Mouse (Mus musculus): ENCODE measurements around the gene Dusp10. TPM values are rescaled to one million over a fixed set of nuclear protein-coding genes. Genes with fewer than 3 reads are reported as not detected.

Dusp10 gene
- polyA plus RNA-seq, 1 experiment = 14.6 TPM

- Histone ChIP-seq H3ac (ENCODE audit: control insufficient read depth, insufficient read length) (no peak overlapping the region), H3K4me2 (ENCODE audit: low read depth) (no peak overlapping the region), H3K27me3 (ENCODE audit: control insufficient read depth, insufficient read depth, insufficient read length) (no peaks in the 10 kb centered on the region), H3K4me3 (no peak overlapping the region), H3K36me3 (ENCODE audit: control insufficient read depth, insufficient read depth) (no peaks in the 10 kb centered on the region), H3K79me2 (ENCODE audit: control insufficient read depth, insufficient read depth) (no peaks in the 10 kb centered on the region)
- TF ChIP-seq MYOD1 (IDR thresholded peaks at IDR 0.05; ENCODE audit: control insufficient read depth in 1 of 3, insufficient read length in 2 of 3, low read depth in 2 of 3) = no peak
- no peak for TF ChIP-seq CEBPB (IDR thresholded peaks at IDR 0.05; ENCODE audit: insufficient read depth, poor library complexity, severe bottlenecking)
- no peak for TF ChIP-seq TCF3 (IDR thresholded peaks at IDR 0.05; ENCODE audit: insufficient read length, low read depth)
- TF ChIP-seq TCF12 (IDR thresholded peaks at IDR 0.05; ENCODE audit: insufficient read depth, poor library complexity, severe bottlenecking) = no peak
- TF ChIP-seq E2F4 (IDR thresholded peaks at IDR 0.05; ENCODE audit: insufficient read depth) = no peak
- TF ChIP-seq POLR2A (IDR thresholded peaks at IDR 0.05; ENCODE audit: insufficient read length, low read depth) = no peak
- TF ChIP-seq REST (IDR thresholded peaks at IDR 0.05; ENCODE audit: insufficient read depth, insufficient read length) = no peak
- TF ChIP-seq MYOG (IDR thresholded peaks at IDR 0.05; ENCODE audit: control insufficient read depth in 1 of 3, insufficient read depth in 1 of 3, insufficient read length in 2 of 3, low read depth in 2 of 3) = no peak
- no peak for TF ChIP-seq USF1 (IDR thresholded peaks at IDR 0.05; ENCODE audit: low read depth)
- no peak for TF ChIP-seq SRF (IDR thresholded peaks at IDR 0.05; ENCODE audit: control insufficient read depth, insufficient read length, low read depth)
- no peak for TF ChIP-seq MAX (IDR thresholded peaks at IDR 0.05; ENCODE audit: low read depth)
- TF ChIP-seq POLR2AphosphoS2 (IDR thresholded peaks at IDR 0.05; ENCODE audit: insufficient read length, low read depth) = no peak
Measured at GRCm38 (mm10) chr1:184108254-184108653, 95.2 kb downstream of the Dusp10 start.

GRCm38 (mm10) chr1:184117586-184117985, 104.5 kb downstream of the Dusp10 start:
- H3K4me2 ChIP-seq (ENCODE audit: low read depth) = no peak overlapping the region
- no peak overlapping the region for H3K4me3 ChIP-seq
- H3K27me3 ChIP-seq (ENCODE audit: control insufficient read depth, insufficient read depth, insufficient read length) = no peaks in the 10 kb centered on the region
- H3ac ChIP-seq (ENCODE audit: control insufficient read depth, insufficient read length) = no peak overlapping the region
- TF ChIP-seq POLR2A (IDR thresholded peaks at IDR 0.05; ENCODE audit: insufficient read length, low read depth) (no peak), POLR2AphosphoS2 (IDR thresholded peaks at IDR 0.05; ENCODE audit: insufficient read length, low read depth) (no peak), SRF (IDR thresholded peaks at IDR 0.05; ENCODE audit: control insufficient read depth, insufficient read length, low read depth) (no peak), REST (IDR thresholded peaks at IDR 0.05; ENCODE audit: insufficient read depth, insufficient read length) (no peak), MYOG (IDR thresholded peaks at IDR 0.05; ENCODE audit: control insufficient read depth in 1 of 3, insufficient read depth in 1 of 3, insufficient read length in 2 of 3, low read depth in 2 of 3) (no peak), CEBPB (IDR thresholded peaks at IDR 0.05; ENCODE audit: insufficient read depth, poor library complexity, severe bottlenecking) (no peak), E2F4 (IDR thresholded peaks at IDR 0.05; ENCODE audit: insufficient read depth) (no peak), USF1 (IDR thresholded peaks at IDR 0.05; ENCODE audit: low read depth) (no peak), TCF12 (IDR thresholded peaks at IDR 0.05; ENCODE audit: insufficient read depth, poor library complexity, severe bottlenecking) (no peak), MYOD1 (IDR thresholded peaks at IDR 0.05; ENCODE audit: control insufficient read depth in 1 of 3, insufficient read length in 2 of 3, low read depth in 2 of 3) (no peak), TCF3 (IDR thresholded peaks at IDR 0.05; ENCODE audit: insufficient read length, low read depth) (no peak)
- H3K36me3 ChIP-seq (ENCODE audit: control insufficient read depth, insufficient read depth) = no peaks in the 10 kb centered on the region
- no peaks in the 10 kb centered on the region for H3K79me2 ChIP-seq (ENCODE audit: control insufficient read depth, insufficient read depth)

- Histone ChIP-seq H3K4me3 (no peak overlapping the region), H3K36me3 (ENCODE audit: control insufficient read depth, insufficient read depth) (no peaks in the 10 kb centered on the region), H3K4me2 (ENCODE audit: low read depth) (no peak overlapping the region), H3ac (ENCODE audit: control insufficient read depth, insufficient read length) (no peak overlapping the region), H3K27me3 (ENCODE audit: control insufficient read depth, insufficient read depth, insufficient read length) (no peaks in the 10 kb centered on the region), H3K79me2 (ENCODE audit: control insufficient read depth, insufficient read depth) (no peaks in the 10 kb centered on the region)
- TF ChIP-seq MAX (IDR thresholded peaks at IDR 0.05; ENCODE audit: low read depth) (no peak), MYOD1 (IDR thresholded peaks at IDR 0.05; ENCODE audit: control insufficient read depth in 1 of 3, insufficient read length in 2 of 3, low read depth in 2 of 3) (no peak), MYOG (IDR thresholded peaks at IDR 0.05; ENCODE audit: control insufficient read depth in 1 of 3, insufficient read depth in 1 of 3, insufficient read length in 2 of 3, low read depth in 2 of 3) (no peak), POLR2A (IDR thresholded peaks at IDR 0.05; ENCODE audit: insufficient read length, low read depth) (no peak), TCF3 (IDR thresholded peaks at IDR 0.05; ENCODE audit: insufficient read length, low read depth) (no peak), USF1 (IDR thresholded peaks at IDR 0.05; ENCODE audit: low read depth) (no peak), TCF12 (IDR thresholded peaks at IDR 0.05; ENCODE audit: insufficient read depth, poor library complexity, severe bottlenecking) (no peak), E2F4 (IDR thresholded peaks at IDR 0.05; ENCODE audit: insufficient read depth) (no peak), REST (IDR thresholded peaks at IDR 0.05; ENCODE audit: insufficient read depth, insufficient read length) (no peak), SRF (IDR thresholded peaks at IDR 0.05; ENCODE audit: control insufficient read depth, insufficient read length, low read depth) (no peak), CEBPB (IDR thresholded peaks at IDR 0.05; ENCODE audit: insufficient read depth, poor library complexity, severe bottlenecking) (no peak), POLR2AphosphoS2 (IDR thresholded peaks at IDR 0.05; ENCODE audit: insufficient read length, low read depth) (no peak)
Measured at GRCm38 (mm10) chr1:184117991-184118390, 104.9 kb downstream of the Dusp10 start.

GRCm38 (mm10) chr1:184118586-184118985, 105.5 kb downstream of the Dusp10 start:
- Histone ChIP-seq H3K36me3 (ENCODE audit: control insufficient read depth, insufficient read depth) (no peaks in the 10 kb centered on the region), H3K4me2 (ENCODE audit: low read depth) (no peak overlapping the region), H3ac (ENCODE audit: control insufficient read depth, insufficient read length) (no peak overlapping the region), H3K27me3 (ENCODE audit: control insufficient read depth, insufficient read depth, insufficient read length) (no peaks in the 10 kb centered on the region), H3K4me3 (no peak overlapping the region), H3K79me2 (ENCODE audit: control insufficient read depth, insufficient read depth) (no peaks in the 10 kb centered on the region)
- TF ChIP-seq TCF12 (IDR thresholded peaks at IDR 0.05; ENCODE audit: insufficient read depth, poor library complexity, severe bottlenecking) (no peak), REST (IDR thresholded peaks at IDR 0.05; ENCODE audit: insufficient read depth, insufficient read length) (no peak), MYOD1 (IDR thresholded peaks at IDR 0.05; ENCODE audit: control insufficient read depth in 1 of 3, insufficient read length in 2 of 3, low read depth in 2 of 3) (no peak), MYOG (IDR thresholded peaks at IDR 0.05; ENCODE audit: control insufficient read depth in 1 of 3, insufficient read depth in 1 of 3, insufficient read length in 2 of 3, low read depth in 2 of 3) (no peak), POLR2AphosphoS2 (IDR thresholded peaks at IDR 0.05; ENCODE audit: insufficient read length, low read depth) (no peak), POLR2A (IDR thresholded peaks at IDR 0.05; ENCODE audit: insufficient read length, low read depth) (no peak), TCF3 (IDR thresholded peaks at IDR 0.05; ENCODE audit: insufficient read length, low read depth) (no peak), USF1 (IDR thresholded peaks at IDR 0.05; ENCODE audit: low read depth) (no peak), E2F4 (IDR thresholded peaks at IDR 0.05; ENCODE audit: insufficient read depth) (no peak), CEBPB (IDR thresholded peaks at IDR 0.05; ENCODE audit: insufficient read depth, poor library complexity, severe bottlenecking) (no peak), SRF (IDR thresholded peaks at IDR 0.05; ENCODE audit: control insufficient read depth, insufficient read length, low read depth) (no peak), MAX (IDR thresholded peaks at IDR 0.05; ENCODE audit: low read depth) (no peak)

Other genes starting within 250 kb of the Dusp10 start
- gene 1700056E22Rik, start 21.0 kb downstream of the Dusp10 start, polyA plus RNA-seq (2012; fragmentation: generic; extraction: Trizol) = 3.2 TPM

Data from myocyte (in vitro differentiated cells).